Mouse (Mus musculus) kidney, adult 2 months (tissue): ENCODE results near the gene 4930452B06Rik.

Source experiments
- CTCF ChIP-seq: fragments of 200-500 bp; conservative IDR thresholded peaks from 2 replicates; pipeline ENCODE4 v1.5.1; 2011; ENCODE audit warnings: low read depth, mild to moderate bottlenecking, control low read depth, low read length, moderate library complexity, mixed read lengths; ENCODE audit not compliant: insufficient read depth, insufficient read length
- POLR2A ChIP-seq: fragments of 200-500 bp; IDR thresholded peaks from one replicate; pipeline ENCODE4 v1.6.1; 2011; ENCODE audit warnings: low read depth, low read length, control low read depth

DNA sequence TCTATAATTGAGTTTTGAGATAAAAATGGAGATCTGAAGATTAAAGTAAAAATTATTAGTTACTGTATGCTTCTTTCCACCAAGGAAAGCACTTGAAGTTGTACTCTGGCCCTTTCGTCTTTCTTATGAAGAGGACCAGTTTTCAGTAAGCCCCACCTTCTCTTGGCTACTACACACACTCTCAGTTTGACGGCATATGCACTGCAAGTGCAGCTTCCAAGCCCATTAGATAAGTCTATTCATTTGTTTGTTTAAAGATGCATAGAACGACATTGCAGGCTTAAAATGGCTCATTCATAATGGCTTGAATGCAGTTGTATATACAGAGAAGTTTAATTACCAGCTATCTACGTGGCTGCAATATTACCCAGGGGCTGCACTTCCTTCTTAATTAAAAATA lies 171.1 kb downstream of the 4930452B06Rik start:
- TF ChIP-seq CTCF (no peak), POLR2A (no peak)
